Mouse (Mus musculus) ES-Bruce4 (cell line): ENCODE measurements around the gene Astn2. TPM values are rescaled to one million over a fixed set of nuclear protein-coding genes. Genes with fewer than 3 reads are reported as not detected.

Experiments used
- H3K27ac ChIP-seq: 2 replicates; pipeline ENCODE4 v1.5.1; 2012; ENCODE audit warnings: low read length, inconsistent platforms; ENCODE audit not compliant: insufficient read depth
- H3K27me3 ChIP-seq: 2 replicates; pipeline ENCODE4 v1.6.1; 2012; ENCODE audit warnings: mild to moderate bottlenecking, low read length, inconsistent platforms; ENCODE audit not compliant: control insufficient read depth, poor library complexity, insufficient read depth, severe bottlenecking
- H3K36me3 ChIP-seq: 2 replicates; pipeline ENCODE4 v1.6.1; 2012; ENCODE audit warnings: inconsistent platforms, mild to moderate bottlenecking, low read length, moderate library complexity; ENCODE audit not compliant: control insufficient read depth, poor library complexity, insufficient read depth, severe bottlenecking
- H3K4me1 ChIP-seq: one replicate; pipeline ENCODE4 v1.8.1; 2011; ENCODE audit warnings: low read length; ENCODE audit not compliant: control insufficient read depth, insufficient read depth
- H3K4me3 ChIP-seq: 2 replicates; pipeline ENCODE4 v1.5.1; 2011; ENCODE audit warnings: low read depth, mild to moderate bottlenecking, low read length
- H3K9ac ChIP-seq: 2 replicates; pipeline ENCODE4 v1.6.1; 2012; ENCODE audit warnings: low read depth, mild to moderate bottlenecking, inconsistent platforms; ENCODE audit not compliant: poor library complexity, severe bottlenecking
- H3K9me3 ChIP-seq: replicated peaks from 2 replicates; pipeline ENCODE4 v1.6.1; 2012; ENCODE audit warnings: mild to moderate bottlenecking, low read length, inconsistent platforms; ENCODE audit not compliant: control insufficient read depth, poor library complexity, insufficient read depth, severe bottlenecking
- CTCF ChIP-seq: IDR thresholded peaks from one replicate; pipeline ENCODE4 v1.8.1; 2011; ENCODE audit warnings: low read depth, low read length
- EP300 ChIP-seq: IDR thresholded peaks from 2 replicates; pipeline ENCODE4 v1.6.1; 2011; ENCODE audit warnings: low read depth, low read length; ENCODE audit not compliant: insufficient read depth
- POLR2A ChIP-seq: IDR thresholded peaks from one replicate; pipeline ENCODE4 v1.8.1; 2011; ENCODE audit warnings: low read length; ENCODE audit not compliant: insufficient read depth
- polyA plus RNA-seq: library from polyadenylated mRNA; stranded (reverse); fragments of >200 nt; gene quantifications from 2 replicates; pipeline ENCODE4 v1.2.4, GENCODE M21; 2011; ENCODE audit warnings: low read depth; ENCODE audit not compliant: missing spikeins, insufficient read depth, insufficient read length

The Astn2 gene
- 0.29 TPM in 1 of 2 replicates, not detected in the other for polyA plus RNA-seq

GRCm38 (mm10) chr4:66404201-66404711 lies at the start of gene Astn2:
Gene Astn2 (minus strand): TSS chr4:66404611.
- no peak for TF ChIP-seq POLR2A
- no peak for TF ChIP-seq CTCF
- no peak for TF ChIP-seq EP300
- H3K4me3 ChIP-seq = peak within 1 kb of the TSS; percentile 85
- H3K4me1 ChIP-seq = no peaks in the 10 kb centered on the region
- peaks cover 20% of the 10 kb centered on the region for H3K27me3 ChIP-seq
- no peaks in the 10 kb centered on the region for H3K9me3 ChIP-seq
- no peak within 1 kb of the TSS for H3K27ac ChIP-seq
- peak within 1 kb of the TSS; percentile 93 for H3K9ac ChIP-seq
- no peaks in the 10 kb centered on the region for H3K36me3 ChIP-seq

GRCm38 (mm10) chr4:66450115-66450514 lies 45.7 kb upstream of the Astn2 start:
- TF ChIP-seq POLR2A (no peak), CTCF (no peak), EP300 (no peak)
- H3K4me3 ChIP-seq = no peak overlapping the region
- H3K27ac ChIP-seq = no peak overlapping the region
- no peaks in the 10 kb centered on the region for H3K4me1 ChIP-seq
- H3K9me3 ChIP-seq = no peaks in the 10 kb centered on the region
- no peaks in the 10 kb centered on the region for H3K36me3 ChIP-seq
- H3K9ac ChIP-seq = no peak overlapping the region
- H3K27me3 ChIP-seq = no peaks in the 10 kb centered on the region

- no peaks in the 10 kb centered on the region for H3K36me3 ChIP-seq
- no peaks in the 10 kb centered on the region for H3K4me1 ChIP-seq
- no peak overlapping the region for H3K4me3 ChIP-seq
- TF ChIP-seq EP300 (no peak), CTCF (no peak), POLR2A (no peak)
- no peaks in the 10 kb centered on the region for H3K27me3 ChIP-seq
- no peak overlapping the region for H3K9ac ChIP-seq
- H3K27ac ChIP-seq = no peak overlapping the region
- no peaks in the 10 kb centered on the region for H3K9me3 ChIP-seq
These were observed 26.8 kb upstream of the Astn2 start for GRCm38 (mm10) chr4:66431256-66431655.

- Histone ChIP-seq H3K36me3 (no peaks in the 10 kb centered on the region), H3K4me3 (no peak overlapping the region), H3K9me3 (no peaks in the 10 kb centered on the region), H3K27ac (no peak overlapping the region), H3K4me1 (no peaks in the 10 kb centered on the region), H3K9ac (no peak overlapping the region), H3K27me3 (no peaks in the 10 kb centered on the region)
- TF ChIP-seq POLR2A = no peak
These were observed 21.4 kb upstream of the Astn2 start for GRCm38 (mm10) chr4:66425804-66426203.

GRCm38 (mm10) chr4:66414778-66415177 lies 10.4 kb upstream of the Astn2 start:
- Histone ChIP-seq H3K27me3 (no peaks in the 10 kb centered on the region), H3K4me3 (no peak overlapping the region), H3K9ac (no peak overlapping the region), H3K27ac (no peak overlapping the region), H3K36me3 (no peaks in the 10 kb centered on the region), H3K9me3 (no peaks in the 10 kb centered on the region), H3K4me1 (no peaks in the 10 kb centered on the region)
- TF ChIP-seq POLR2A (no peak), EP300 (no peak)

- peaks cover 20% of the 10 kb centered on the region for H3K27me3 ChIP-seq
- no peaks in the 10 kb centered on the region for H3K4me1 ChIP-seq
These were observed 675 bp upstream of the Astn2 start for GRCm38 (mm10) chr4:66405086-66405485.

More at GRCm38 (mm10) chr4:66405086-66405485, 675 bp upstream of the Astn2 start:
- Histone ChIP-seq H3K9ac (no peak overlapping the region), H3K4me3 (no peak overlapping the region), H3K27ac (no peak overlapping the region), H3K9me3 (no peaks in the 10 kb centered on the region), H3K36me3 (no peaks in the 10 kb centered on the region)
- TF ChIP-seq EP300 (no peak), POLR2A (no peak), CTCF (no peak)
